Mouse (Mus musculus): ENCODE results near the gene Rtf1.

GRCm38 (mm10) chr2:119662220-119663182 lies 12.4 kb upstream of the Rtf1 start, which contains the start of gene Ndufaf1:
- TF ChIP-seq CTCF (IDR thresholded peaks at IDR 0.05; ENCODE audit: borderline replicate concordance, insufficient read depth, low read depth, low read length) (no peak), POLR2A (IDR thresholded peaks at IDR 0.05; ENCODE audit: borderline replicate concordance, insufficient read depth, low read length) (peak; percentile 78; the same call in 1 of the 2 replicates)

All from cerebellum, adult 2 months (tissue).